Mouse (Mus musculus): ENCODE measurements around the gene Slc6a16. TPM values are rescaled to one million over a fixed set of nuclear protein-coding genes. Genes with fewer than 3 reads are reported as not detected.
A peak's percentile ranks its signal among the peaks of the same experiment; 100 is the strongest.

Gene Slc6a16
- polyA plus RNA-seq, 1 experiment, result not detected

GRCm38 (mm10) chr7:45196176-45196535 lies 44.7 kb upstream of the Slc6a16 start:
- no peak for TF ChIP-seq CTCF (IDR thresholded peaks at IDR 0.05; ENCODE audit: insufficient read depth, low read depth, low read length)
- no peak for TF ChIP-seq POLR2A (IDR thresholded peaks at IDR 0.05; ENCODE audit: insufficient read depth, low read depth, low read length)
- Histone ChIP-seq H3K4me3 (ENCODE audit: insufficient read depth, low read depth, low read length) (no peak overlapping the region), H3K4me1 (ENCODE audit: control insufficient read depth, insufficient read depth, low read length) (peaks cover 8% of the 10 kb centered on the region; the same call in 1 of the 2 replicates), H3K27ac (ENCODE audit: insufficient read depth, low read depth, low read length) (no peak overlapping the region)
- WGBS, result 95% methylated on average over 4 of the region's 4 CpGs

DNA sequence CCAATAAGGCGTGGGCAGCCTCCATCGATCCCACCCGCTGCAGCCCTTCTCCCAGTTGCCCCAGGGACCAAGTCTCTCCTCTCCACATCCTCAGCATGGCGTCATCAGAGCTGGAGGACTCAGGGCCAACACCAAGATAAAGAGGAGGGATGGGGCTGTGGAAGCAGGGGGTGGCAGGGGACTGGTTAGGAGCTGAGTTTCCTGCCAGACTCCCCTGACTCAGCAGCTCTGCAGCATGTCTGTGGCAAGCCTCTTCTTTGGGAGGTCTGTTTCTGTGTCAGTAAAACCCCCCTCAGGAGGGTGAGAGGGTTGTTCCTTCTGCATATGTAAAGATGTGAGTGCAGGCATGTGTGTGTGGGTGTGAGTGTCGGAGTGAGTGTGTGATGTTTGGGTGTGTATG lies 43.9 kb upstream of the Slc6a16 start:
- no peak for TF ChIP-seq POLR2A (IDR thresholded peaks at IDR 0.05; ENCODE audit: insufficient read depth, low read depth, low read length)
- no peak for TF ChIP-seq CTCF (IDR thresholded peaks at IDR 0.05; ENCODE audit: insufficient read depth, low read depth, low read length)
- peaks cover 8% of the 10 kb centered on the region; the same call in 1 of the 2 replicates for H3K4me1 ChIP-seq (ENCODE audit: control insufficient read depth, insufficient read depth, low read length)
- H3K27ac ChIP-seq (ENCODE audit: insufficient read depth, low read depth, low read length), result no peak overlapping the region
- WGBS, result 73% methylated on average over 5 of the region's 5 CpGs
- no peak overlapping the region for H3K4me3 ChIP-seq (ENCODE audit: insufficient read depth, low read depth, low read length)

DNA sequence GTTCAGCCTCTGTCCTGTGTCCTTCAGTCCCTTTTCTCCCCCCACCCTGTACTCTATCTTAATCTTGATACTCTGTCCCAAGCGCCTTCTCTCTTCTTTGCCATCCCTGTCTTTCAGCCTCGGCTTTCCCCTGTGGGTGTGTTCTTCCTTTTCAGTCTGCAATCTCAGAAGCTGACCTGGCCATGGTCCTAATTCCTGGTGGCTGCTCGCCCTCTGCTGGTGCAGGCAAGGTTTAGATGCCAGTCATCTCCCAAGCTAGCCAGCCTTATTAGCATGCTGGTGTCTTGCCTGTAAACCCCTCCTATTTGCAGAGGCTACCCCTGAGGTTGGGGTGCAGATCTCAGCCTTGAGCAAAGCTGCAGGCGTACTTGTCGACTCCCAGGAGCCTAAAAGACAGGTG lies 42.5 kb upstream of the Slc6a16 start:
- TF ChIP-seq POLR2A (IDR thresholded peaks at IDR 0.05; ENCODE audit: insufficient read depth, low read depth, low read length), result no peak
- peak; percentile 51 for TF ChIP-seq CTCF (IDR thresholded peaks at IDR 0.05; ENCODE audit: insufficient read depth, low read depth, low read length)
- 27% methylated on average over 5 of the region's 5 CpGs for WGBS
- no peak overlapping the region for H3K27ac ChIP-seq (ENCODE audit: insufficient read depth, low read depth, low read length)
- peaks cover 8% of the 10 kb centered on the region; the same call in 1 of the 2 replicates for H3K4me1 ChIP-seq (ENCODE audit: control insufficient read depth, insufficient read depth, low read length)
- no peak overlapping the region for H3K4me3 ChIP-seq (ENCODE audit: insufficient read depth, low read depth, low read length)

- Histone ChIP-seq H3K4me1 (ENCODE audit: control insufficient read depth, insufficient read depth, low read length) (peaks cover 8% of the 10 kb centered on the region; the same call in 1 of the 2 replicates), H3K27ac (ENCODE audit: insufficient read depth, low read depth, low read length) (no peak overlapping the region), H3K4me3 (ENCODE audit: insufficient read depth, low read depth, low read length) (no peak overlapping the region)
- WGBS, result 72% methylated on average over 11 of the region's 11 CpGs
- no peak for TF ChIP-seq CTCF (IDR thresholded peaks at IDR 0.05; ENCODE audit: insufficient read depth, low read depth, low read length)
- TF ChIP-seq POLR2A (IDR thresholded peaks at IDR 0.05; ENCODE audit: insufficient read depth, low read depth, low read length), result no peak
These were observed 41.9 kb upstream of the Slc6a16 start for GRCm38 (mm10) chr7:45198961-45199360.

DNA sequence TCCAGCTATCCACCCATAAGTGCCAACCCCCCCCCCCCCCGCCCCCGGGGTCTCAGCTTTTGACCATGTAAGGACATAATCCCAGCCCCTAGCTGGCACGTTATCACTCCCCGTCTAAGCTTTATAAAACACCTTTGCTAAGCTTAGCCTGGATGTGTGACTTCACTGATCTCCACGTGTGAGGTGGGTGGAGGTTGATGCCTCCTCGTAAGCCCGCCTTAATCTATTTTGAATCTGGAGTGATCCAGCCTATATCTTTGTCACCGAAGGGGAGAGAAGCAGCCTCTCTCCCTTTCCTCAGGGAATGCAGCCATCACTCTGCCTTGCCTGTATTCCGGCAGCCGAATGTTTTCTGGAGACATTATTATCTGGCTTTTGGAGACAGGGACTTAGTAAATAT lies 38.2 kb upstream of the Slc6a16 start:
- Histone ChIP-seq H3K4me1 (ENCODE audit: control insufficient read depth, insufficient read depth, low read length) (peaks cover 7% of the 10 kb centered on the region; the same call in 1 of the 2 replicates), H3K4me3 (ENCODE audit: insufficient read depth, low read depth, low read length) (no peak overlapping the region), H3K27ac (ENCODE audit: insufficient read depth, low read depth, low read length) (no peak overlapping the region)
- 44% methylated on average over 10 of the region's 10 CpGs for whole genome bisulfite sequencing
- TF ChIP-seq CTCF (IDR thresholded peaks at IDR 0.05; ENCODE audit: insufficient read depth, low read depth, low read length) (no peak), POLR2A (IDR thresholded peaks at IDR 0.05; ENCODE audit: insufficient read depth, low read depth, low read length) (no peak)

GRCm38 (mm10) chr7:45204380-45205143 lies 36.3 kb upstream of the Slc6a16 start, which contains the start of gene Ccdc155:
TSS of gene Ccdc155 (minus strand) at chr7:45204892.
- Histone ChIP-seq H3K4me1 (ENCODE audit: control insufficient read depth, insufficient read depth, low read length) (0 out of 2 replicates have a peak, but pooled peaks cover 4% of the 10 kb centered on the region), H3K27ac (ENCODE audit: insufficient read depth, low read depth, low read length) (no peak within 1 kb of the TSS), H3K4me3 (ENCODE audit: insufficient read depth, low read depth, low read length) (peak within 1 kb of the TSS; percentile 46)
- TF ChIP-seq POLR2A (IDR thresholded peaks at IDR 0.05; ENCODE audit: insufficient read depth, low read depth, low read length) (peak; percentile 54; the same call in 1 of the 2 replicates), CTCF (IDR thresholded peaks at IDR 0.05; ENCODE audit: insufficient read depth, low read depth, low read length) (no peak)
- WGBS, result 7% methylated on average over 44 of the region's 44 CpGs

DNA sequence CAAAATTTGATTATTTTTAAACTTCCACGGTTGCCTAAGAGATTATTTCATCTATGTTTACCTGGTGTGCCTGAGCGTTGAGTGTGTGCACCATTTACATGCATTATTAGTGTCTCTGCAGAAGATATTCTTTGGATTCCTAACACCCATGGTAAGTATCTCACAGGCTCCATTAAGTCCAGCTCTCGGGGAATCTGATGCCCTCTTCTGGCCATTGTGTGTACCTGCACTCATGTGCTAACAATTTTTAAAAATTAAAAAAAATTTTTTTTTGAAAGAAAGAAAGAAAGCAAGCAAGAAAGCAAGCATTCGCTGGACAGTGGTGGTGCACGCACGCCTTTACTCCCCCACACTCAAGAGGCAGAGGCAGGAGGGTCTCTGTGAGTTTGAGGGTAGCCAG lies 32.6 kb upstream of the Slc6a16 start:
- Histone ChIP-seq H3K4me3 (ENCODE audit: insufficient read depth, low read depth, low read length) (no peak overlapping the region), H3K27ac (ENCODE audit: insufficient read depth, low read depth, low read length) (no peak overlapping the region), H3K4me1 (ENCODE audit: control insufficient read depth, insufficient read depth, low read length) (peaks cover 6% of the 10 kb centered on the region; the same call in 1 of the 2 replicates)
- WGBS, result 80% methylated on average over 6 of the region's 6 CpGs
- TF ChIP-seq CTCF (IDR thresholded peaks at IDR 0.05; ENCODE audit: insufficient read depth, low read depth, low read length) (no peak), POLR2A (IDR thresholded peaks at IDR 0.05; ENCODE audit: insufficient read depth, low read depth, low read length) (no peak)

DNA sequence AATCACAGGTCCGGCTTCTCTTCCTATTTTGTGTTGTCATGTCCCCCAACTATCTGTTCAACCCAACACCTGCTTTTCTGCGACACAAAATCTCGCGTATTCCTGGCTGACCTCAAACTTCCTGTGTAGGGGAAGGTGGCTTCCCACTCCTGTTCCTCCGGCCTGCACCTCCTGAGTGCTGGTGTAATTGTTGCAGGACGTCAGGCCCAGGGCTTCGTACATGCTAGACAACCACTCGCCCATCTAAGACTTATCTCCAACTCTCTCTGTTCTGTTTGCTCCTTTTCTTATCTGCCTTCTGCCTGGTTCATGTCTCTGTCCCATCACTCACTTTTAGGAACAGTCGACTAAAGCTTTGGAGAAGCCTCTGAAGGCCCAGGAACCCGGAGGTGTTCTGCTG lies 29.8 kb upstream of the Slc6a16 start:
- TF ChIP-seq POLR2A (IDR thresholded peaks at IDR 0.05; ENCODE audit: insufficient read depth, low read depth, low read length) (no peak), CTCF (IDR thresholded peaks at IDR 0.05; ENCODE audit: insufficient read depth, low read depth, low read length) (no peak)
- peaks cover 7% of the 10 kb centered on the region; the same call in 1 of the 2 replicates for H3K4me1 ChIP-seq (ENCODE audit: control insufficient read depth, insufficient read depth, low read length)
- H3K4me3 ChIP-seq (ENCODE audit: insufficient read depth, low read depth, low read length), result no peak overlapping the region
- no peak overlapping the region for H3K27ac ChIP-seq (ENCODE audit: insufficient read depth, low read depth, low read length)
- 79% methylated on average over 10 of the region's 10 CpGs for WGBS

- Histone ChIP-seq H3K4me1 (ENCODE audit: control insufficient read depth, insufficient read depth, low read length) (peaks cover 13% of the 10 kb centered on the region), H3K4me3 (ENCODE audit: insufficient read depth, low read depth, low read length) (no peak within 1 kb of the TSS), H3K27ac (ENCODE audit: insufficient read depth, low read depth, low read length) (no peak within 1 kb of the TSS)
- 6% methylated on average over 17 of the region's 17 CpGs for WGBS
- TF ChIP-seq POLR2A (IDR thresholded peaks at IDR 0.05; ENCODE audit: insufficient read depth, low read depth, low read length) (no peak), CTCF (IDR thresholded peaks at IDR 0.05; ENCODE audit: insufficient read depth, low read depth, low read length) (no peak)
These were observed 29.0 kb upstream of the Slc6a16 start, which contains the start of gene Dkkl1 for GRCm38 (mm10) chr7:45211851-45212251. TSS of gene Dkkl1 (minus strand) at chr7:45212147.
